Mouse (Mus musculus): ENCODE measurements around the gene Rragb.

- TF ChIP-seq CTCF (IDR thresholded peaks at IDR 0.05; ENCODE audit: borderline replicate concordance, insufficient read depth, low read depth, low read length) (peak; percentile 54; the same call in 1 of the 2 replicates), POLR2A (IDR thresholded peaks at IDR 0.05; ENCODE audit: borderline replicate concordance, insufficient read depth, low read length) (no peak)
Measured at GRCm38 (mm10) chrX:153155322-153155721, 15.5 kb downstream of the Rragb start.
